Mouse (Mus musculus) ES-Bruce4 (cell line): Measurements from ENCODE around the gene Sorl1. TPM values are rescaled to one million over a fixed set of nuclear protein-coding genes. Genes with fewer than 3 reads are reported as not detected.

Experiments
- H3K27ac ChIP-seq: 2 replicates; pipeline ENCODE4 v1.5.1; 2012; ENCODE audit warnings: low read length, inconsistent platforms; ENCODE audit not compliant: insufficient read depth
- H3K27me3 ChIP-seq: 2 replicates; pipeline ENCODE4 v1.6.1; 2012; ENCODE audit warnings: mild to moderate bottlenecking, low read length, inconsistent platforms; ENCODE audit not compliant: control insufficient read depth, poor library complexity, insufficient read depth, severe bottlenecking
- H3K36me3 ChIP-seq: 2 replicates; pipeline ENCODE4 v1.6.1; 2012; ENCODE audit warnings: inconsistent platforms, mild to moderate bottlenecking, low read length, moderate library complexity; ENCODE audit not compliant: control insufficient read depth, poor library complexity, insufficient read depth, severe bottlenecking
- H3K4me1 ChIP-seq: one replicate; pipeline ENCODE4 v1.8.1; 2011; ENCODE audit warnings: low read length; ENCODE audit not compliant: control insufficient read depth, insufficient read depth
- H3K4me3 ChIP-seq: 2 replicates; pipeline ENCODE4 v1.5.1; 2011; ENCODE audit warnings: low read depth, mild to moderate bottlenecking, low read length
- H3K9ac ChIP-seq: 2 replicates; pipeline ENCODE4 v1.6.1; 2012; ENCODE audit warnings: low read depth, mild to moderate bottlenecking, inconsistent platforms; ENCODE audit not compliant: poor library complexity, severe bottlenecking
- H3K9me3 ChIP-seq: replicated peaks from 2 replicates; pipeline ENCODE4 v1.6.1; 2012; ENCODE audit warnings: mild to moderate bottlenecking, low read length, inconsistent platforms; ENCODE audit not compliant: control insufficient read depth, poor library complexity, insufficient read depth, severe bottlenecking
- CTCF ChIP-seq: IDR thresholded peaks from one replicate; pipeline ENCODE4 v1.8.1; 2011; ENCODE audit warnings: low read depth, low read length
- EP300 ChIP-seq: IDR thresholded peaks from 2 replicates; pipeline ENCODE4 v1.6.1; 2011; ENCODE audit warnings: low read depth, low read length; ENCODE audit not compliant: insufficient read depth
- POLR2A ChIP-seq: IDR thresholded peaks from one replicate; pipeline ENCODE4 v1.8.1; 2011; ENCODE audit warnings: low read length; ENCODE audit not compliant: insufficient read depth
- polyA plus RNA-seq: library from polyadenylated mRNA; stranded (reverse); fragments of >200 nt; gene quantifications from 2 replicates; pipeline ENCODE4 v1.2.4, GENCODE M21; 2011; ENCODE audit warnings: low read depth; ENCODE audit not compliant: missing spikeins, insufficient read depth, insufficient read length

Sorl1 gene
- polyA plus RNA-seq, 1 experiment = 17.6 TPM

- H3K27ac ChIP-seq = no peak overlapping the region
- no peaks in the 10 kb centered on the region for H3K9me3 ChIP-seq
- no peak overlapping the region for H3K9ac ChIP-seq
- H3K36me3 ChIP-seq = no peaks in the 10 kb centered on the region
- no peak for TF ChIP-seq POLR2A
- TF ChIP-seq CTCF = no peak
- no peak for TF ChIP-seq EP300
- H3K4me3 ChIP-seq = no peak overlapping the region
- H3K27me3 ChIP-seq = no peaks in the 10 kb centered on the region
- peaks cover 2% of the 10 kb centered on the region for H3K4me1 ChIP-seq
Observed at GRCm38 (mm10) chr9:42094752-42095151, 29.3 kb downstream of the Sorl1 start.

GRCm38 (mm10) chr9:42094028-42094551, 30.0 kb downstream of the Sorl1 start:
- Histone ChIP-seq H3K9ac (no peak overlapping the region), H3K9me3 (no peaks in the 10 kb centered on the region), H3K36me3 (no peaks in the 10 kb centered on the region), H3K4me1 (peaks cover 2% of the 10 kb centered on the region), H3K27ac (no peak overlapping the region), H3K4me3 (no peak overlapping the region), H3K27me3 (no peaks in the 10 kb centered on the region)
- no peak for TF ChIP-seq EP300
- TF ChIP-seq CTCF = no peak
- no peak for TF ChIP-seq POLR2A

GRCm38 (mm10) chr9:42092749-42093148, 31.3 kb downstream of the Sorl1 start:
- Histone ChIP-seq H3K27ac (no peak overlapping the region), H3K9ac (no peak overlapping the region), H3K27me3 (no peaks in the 10 kb centered on the region), H3K4me1 (no peaks in the 10 kb centered on the region), H3K36me3 (no peaks in the 10 kb centered on the region), H3K4me3 (no peak overlapping the region), H3K9me3 (no peaks in the 10 kb centered on the region)
- no peak for TF ChIP-seq EP300

- H3K4me1 ChIP-seq = no peaks in the 10 kb centered on the region
- no peaks in the 10 kb centered on the region for H3K27me3 ChIP-seq
- H3K4me3 ChIP-seq = no peak overlapping the region
- no peaks in the 10 kb centered on the region for H3K9me3 ChIP-seq
- no peak overlapping the region for H3K9ac ChIP-seq
- TF ChIP-seq CTCF (no peak), POLR2A (no peak), EP300 (no peak)
- no peaks in the 10 kb centered on the region for H3K36me3 ChIP-seq
- no peak overlapping the region for H3K27ac ChIP-seq
Observed at GRCm38 (mm10) chr9:42091561-42091960, 32.5 kb downstream of the Sorl1 start.

GRCm38 (mm10) chr9:42087921-42088320, 36.2 kb downstream of the Sorl1 start:
- H3K4me1 ChIP-seq = no peaks in the 10 kb centered on the region
- no peaks in the 10 kb centered on the region for H3K27me3 ChIP-seq
- no peak overlapping the region for H3K4me3 ChIP-seq
- TF ChIP-seq POLR2A (no peak), CTCF (no peak), EP300 (no peak)
- no peak overlapping the region for H3K9ac ChIP-seq
- H3K9me3 ChIP-seq = no peaks in the 10 kb centered on the region; the same call in 1 of the 2 replicates
- no peak overlapping the region for H3K27ac ChIP-seq
- H3K36me3 ChIP-seq = no peaks in the 10 kb centered on the region

- Histone ChIP-seq H3K4me1 (no peaks in the 10 kb centered on the region), H3K36me3 (no peaks in the 10 kb centered on the region), H3K4me3 (no peak overlapping the region), H3K27ac (no peak overlapping the region), H3K9me3 (no peaks in the 10 kb centered on the region; the same call in 1 of the 2 replicates), H3K27me3 (no peaks in the 10 kb centered on the region), H3K9ac (no peak overlapping the region)
- TF ChIP-seq EP300 (no peak), POLR2A (no peak), CTCF (no peak)
Observed at GRCm38 (mm10) chr9:42085970-42086369, 38.1 kb downstream of the Sorl1 start.
